Mouse (Mus musculus): Measurements from ENCODE around the gene Tut7.

DNA sequence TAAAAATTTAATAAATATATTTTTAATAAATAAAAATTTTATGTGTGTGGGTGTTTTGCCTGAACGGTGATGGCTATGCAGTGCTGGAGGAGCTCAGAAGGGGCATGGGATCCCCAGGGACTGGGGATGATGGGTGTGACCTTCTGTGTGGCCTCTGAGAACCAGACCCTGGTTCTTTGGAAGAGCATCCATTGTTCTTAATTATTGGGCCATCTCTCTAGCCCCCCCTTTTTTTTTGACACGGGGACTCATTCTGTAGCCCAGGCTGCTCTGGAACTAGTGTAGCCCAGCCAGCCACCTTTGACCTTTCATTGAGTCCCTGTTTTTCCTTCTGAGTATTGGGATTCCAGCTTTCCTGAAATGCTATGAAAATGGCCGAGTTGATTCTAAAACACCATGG is 13.9 kb upstream of the Tut7 start:
- TF ChIP-seq CTCF (IDR thresholded peaks at IDR 0.05; ENCODE audit: low read depth) = no peak
- no peak for TF ChIP-seq EP300 (IDR thresholded peaks at IDR 0.05; ENCODE audit: low read depth)

Measured in liver, embryonic 14.5 days (tissue).